Mouse (Mus musculus) stomach, embryonic 14.5 days (tissue): ENCODE measurements around the gene Klf12. TPM values are rescaled to one million over a fixed set of nuclear protein-coding genes. Genes with fewer than 3 reads are reported as not detected.
"Not testable (repeated sequence)": the region's sequence is repeated elsewhere in the genome, so short reads cannot be mapped to it uniquely, and the experiment has no call there.

Experiments
- ATAC-seq: fragments of 200-750 bp; cut with Nextera tagmentation; 2 replicates; pipeline ENCODE4 v1.8.0; 2017; ENCODE audit warnings: low read depth, moderate TSS enrichment; ENCODE audit not compliant: insufficient number of reproducible peaks, insufficient read depth, low FRiP score
- H3K27ac ChIP-seq: fragments of 300-500 bp; sonication (generic); 2 replicates; pipeline ENCODE4 v1.5.1; 2014; ENCODE audit warnings: mild to moderate bottlenecking, low read length, moderate library complexity, mixed read lengths
- H3K27me3 ChIP-seq: fragments of 300-500 bp; sonication (generic); 2 replicates; pipeline ENCODE4 v1.6.1; 2014; ENCODE audit warnings: low read length, control low read depth, mixed read lengths; ENCODE audit not compliant: control insufficient read depth, insufficient read depth
- H3K36me3 ChIP-seq: fragments of 300-500 bp; sonication (generic); 2 replicates; pipeline ENCODE4 v1.6.1; 2014; ENCODE audit warnings: mild to moderate bottlenecking, control low read depth, low read length, moderate library complexity, mixed read lengths; ENCODE audit not compliant: control insufficient read depth, insufficient read depth
- H3K4me1 ChIP-seq: fragments of 300-500 bp; sonication (generic); 2 replicates; pipeline ENCODE4 v1.6.1; 2014; ENCODE audit warnings: low read length, control low read depth, mixed read lengths; ENCODE audit not compliant: control insufficient read depth, insufficient read depth
- H3K4me2 ChIP-seq: fragments of 300-500 bp; sonication (generic); replicated peaks from 2 replicates; pipeline ENCODE4 v1.6.1; 2014; ENCODE audit warnings: low read depth, low read length, control low read depth
- H3K4me3 ChIP-seq: fragments of 300-500 bp; sonication (generic); 2 replicates; pipeline ENCODE4 v1.5.1; 2014; ENCODE audit warnings: low read depth, low read length, control low read depth
- H3K9ac ChIP-seq: fragments of 300-500 bp; sonication (generic); replicated peaks from 2 replicates; pipeline ENCODE4 v1.6.1; 2014; ENCODE audit warnings: low read depth, mild to moderate bottlenecking, control low read depth, low read length, moderate library complexity, mixed read lengths
- H3K9me3 ChIP-seq: fragments of 300-500 bp; sonication (generic); 2 replicates; pipeline ENCODE4 v1.6.1; 2016; ENCODE audit warnings: low read depth, low read length, control low read depth; ENCODE audit not compliant: control insufficient read depth
- WGBS: fragments of 180-500 bp; shearing (Covaris S2); extraction: QIAGEN DNeasy Blood & Tissue Kit; methylation state at CpG from one replicate; pipeline ENCODE4 v1.1.7; 2014; 5-methylcytosine and 5-hydroxymethylcytosine counted together
- polyA plus RNA-seq: library from polyadenylated mRNA; unstranded; fragments of >200 nt; fragmentation: Nextera tagmentation; extraction: Ambion mirVana; gene quantifications from 2 replicates; pipeline ENCODE4 v1.2.1, GENCODE M21; 2014

Gene Klf12
- polyA plus RNA-seq, 1 experiment from 2014 or later = 22.4 TPM

GRCm38 (mm10) chr14:99856158-99857011 lies 428.1 kb downstream of the Klf12 start:
- no peaks in the 10 kb centered on the region for H3K9me3 ChIP-seq
- 31% methylated on average over 14 of the region's 14 CpGs for WGBS
- H3K9ac ChIP-seq = no peak overlapping the region
- H3K27ac ChIP-seq = no peak overlapping the region
- H3K36me3 ChIP-seq = no peaks in the 10 kb centered on the region
- H3K4me2 ChIP-seq = no peak overlapping the region
- ATAC-seq = no peak
- no peaks in the 10 kb centered on the region for H3K4me1 ChIP-seq
- no peak overlapping the region for H3K4me3 ChIP-seq
- H3K27me3 ChIP-seq = no peaks in the 10 kb centered on the region

DNA sequence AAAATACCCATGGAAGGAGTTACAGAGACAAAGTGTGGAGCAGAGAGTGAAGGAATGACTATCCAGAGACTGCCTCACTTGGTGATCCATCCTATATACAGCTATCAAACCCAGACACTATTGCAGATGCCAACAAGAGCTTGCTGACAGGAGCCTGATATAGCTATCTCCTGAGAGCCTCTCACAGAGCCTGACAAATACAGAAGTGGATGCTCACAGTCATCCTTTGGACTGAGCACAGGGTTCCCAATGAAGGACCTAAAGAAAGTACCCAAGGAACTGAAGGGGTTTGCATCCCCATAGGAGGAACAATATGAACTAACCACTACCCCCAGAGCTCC lies 430.0 kb downstream of the Klf12 start:
- not testable (repeated sequence) for ATAC-seq, H3K4me1 ChIP-seq, H3K4me2 ChIP-seq, H3K9ac ChIP-seq, H3K4me3 ChIP-seq, H3K27ac ChIP-seq, H3K36me3 ChIP-seq, H3K27me3 ChIP-seq, H3K9me3 ChIP-seq

DNA sequence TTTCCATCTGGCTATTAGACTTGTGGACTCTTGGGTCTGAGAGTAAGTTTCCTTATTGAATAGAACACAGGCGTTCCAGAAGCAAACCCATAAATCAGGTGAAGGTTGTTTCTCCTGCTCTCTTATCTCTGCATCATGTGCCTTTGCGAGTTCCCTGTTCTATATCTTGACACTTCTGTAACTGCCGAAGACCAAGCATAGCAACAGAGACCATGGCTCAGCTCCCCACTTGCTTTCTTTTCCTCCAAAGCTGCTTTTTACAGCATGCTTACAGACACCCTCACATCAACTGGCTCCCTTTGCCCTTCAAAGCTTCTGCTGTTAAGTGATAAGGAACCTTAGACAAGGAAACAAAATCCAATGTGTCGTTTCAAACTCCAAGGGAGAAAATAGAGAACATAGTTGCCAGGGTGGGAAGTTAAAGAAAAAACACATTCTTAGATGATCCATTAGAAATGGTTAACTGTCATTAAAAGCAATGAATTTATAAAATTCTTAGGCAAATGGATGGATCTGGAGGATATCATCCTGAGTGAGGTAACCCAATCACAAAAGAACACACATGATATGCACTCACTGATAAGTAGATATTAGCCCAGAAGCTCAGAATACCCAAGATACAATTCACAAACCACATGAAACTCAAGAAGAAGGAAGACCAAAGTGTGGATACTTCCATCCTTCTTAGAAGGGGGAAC lies 430.6 kb downstream of the Klf12 start:
- not testable (repeated sequence) for H3K36me3 ChIP-seq

DNA sequence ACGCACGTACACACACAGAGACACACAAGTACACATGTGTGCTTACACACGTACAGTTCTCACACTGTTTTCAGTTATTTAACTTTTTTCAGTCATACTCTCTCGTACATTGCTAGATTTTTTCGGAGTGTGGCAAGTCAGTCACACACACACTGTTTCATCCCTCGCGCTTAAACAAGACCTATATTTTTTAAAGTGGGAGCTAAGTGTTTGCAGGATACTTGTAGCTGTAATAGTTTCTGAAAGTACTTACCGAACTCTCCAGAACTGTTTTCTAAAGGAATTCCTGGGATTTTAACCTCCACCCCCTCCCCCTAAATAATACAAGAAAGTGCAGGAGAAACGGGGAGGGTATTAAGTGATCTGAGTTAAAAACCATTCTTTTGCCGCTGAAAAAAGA lies 434.1 kb downstream of the Klf12 start:
- Histone ChIP-seq H3K9me3 (no peaks in the 10 kb centered on the region), H3K4me3 (no peak overlapping the region), H3K4me2 (no peak overlapping the region), H3K36me3 (no peaks in the 10 kb centered on the region), H3K27ac (no peak overlapping the region), H3K27me3 (no peaks in the 10 kb centered on the region), H3K4me1 (no peaks in the 10 kb centered on the region), H3K9ac (no peak overlapping the region)
- ATAC-seq = no peak
- WGBS = 77% methylated on average over 10 of the region's 10 CpGs

More for the DNA sequence above, 430.6 kb downstream of the Klf12 start:
- not testable (repeated sequence) for H3K9me3 ChIP-seq, H3K27ac ChIP-seq, H3K4me3 ChIP-seq, H3K4me2 ChIP-seq, H3K27me3 ChIP-seq, H3K4me1 ChIP-seq, ATAC-seq, H3K9ac ChIP-seq
- 63% methylated on average over 4 of the region's 4 CpGs for WGBS

DNA sequence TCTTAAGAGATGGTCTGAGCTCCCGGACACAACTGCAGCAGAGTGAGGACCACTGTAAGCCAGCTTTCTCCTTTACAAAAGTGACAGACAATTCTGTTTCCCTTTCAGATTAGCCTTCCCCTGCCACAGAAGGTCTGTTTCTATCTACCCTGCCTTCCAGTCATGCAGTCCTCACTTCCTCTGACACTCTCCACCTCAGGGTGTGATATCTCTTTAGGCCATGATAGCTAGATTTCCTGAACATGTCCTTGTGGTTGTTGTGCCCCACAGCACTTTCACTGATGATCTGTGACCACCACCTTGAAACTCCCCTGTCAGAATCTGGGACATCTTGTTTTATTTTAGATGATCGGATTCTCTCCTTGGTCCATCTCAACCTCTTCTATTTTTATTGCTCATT lies 437.0 kb downstream of the Klf12 start:
- H3K27me3 ChIP-seq = no peaks in the 10 kb centered on the region
- H3K4me1 ChIP-seq = no peaks in the 10 kb centered on the region
- no peaks in the 10 kb centered on the region for H3K36me3 ChIP-seq
- ATAC-seq = no peak
- H3K4me3 ChIP-seq = no peak overlapping the region
- 87% methylated on average over 2 of the region's 2 CpGs for WGBS
- H3K27ac ChIP-seq = no peak overlapping the region
- no peaks in the 10 kb centered on the region for H3K9me3 ChIP-seq
- H3K9ac ChIP-seq = no peak overlapping the region
- H3K4me2 ChIP-seq = no peak overlapping the region

GRCm38 (mm10) chr14:99826713-99827112 lies 457.8 kb downstream of the Klf12 start:
- Histone ChIP-seq H3K27ac (no peak overlapping the region), H3K4me2 (no peak overlapping the region), H3K36me3 (no peaks in the 10 kb centered on the region), H3K4me3 (no peak overlapping the region), H3K9ac (no peak overlapping the region), H3K9me3 (no peaks in the 10 kb centered on the region), H3K4me1 (no peaks in the 10 kb centered on the region), H3K27me3 (no peaks in the 10 kb centered on the region)
- WGBS = 44% methylated on average over 1 of the region's 1 CpGs
- ATAC-seq = no peak
